Mouse (Mus musculus): Measurements from ENCODE around the gene Myo6.

GRCm38 (mm10) chr9:80197233-80197632 is 32.4 kb downstream of the Myo6 start:
- TF ChIP-seq CTCF (IDR thresholded peaks at IDR 0.05; ENCODE audit: borderline replicate concordance, insufficient read depth, low read depth, low read length) (no peak), POLR2A (IDR thresholded peaks at IDR 0.05; ENCODE audit: borderline replicate concordance, insufficient read depth, low read length) (no peak)

All from cerebellum, adult 2 months (tissue).